Mouse (Mus musculus) MEL (cell line): ENCODE data around the gene Kcnmb4. TPM values are rescaled to one million over a fixed set of nuclear protein-coding genes. Genes with fewer than 3 reads are reported as not detected.

Experiments
- DNase-seq: peaks from one replicate; pipeline ENCODE4 v3.0.0; 2011; ENCODE audit warnings: low read depth, low spot score
- H3K27ac ChIP-seq: 2 replicates; pipeline ENCODE4 v1.5.1; 2012; ENCODE audit warnings: low read depth, mild to moderate bottlenecking, control low read depth, low read length, moderate library complexity; ENCODE audit not compliant: control insufficient read depth
- H3K27me3 ChIP-seq, 2 experiments: fragments of 150-350 bp in 1 of 2; sonication (generic) in 1 of 2; 2 replicates each; pipeline ENCODE4 v1.6.1; 2012; ENCODE audit warnings: low read length in 2 of 2, mild to moderate bottlenecking in 2 of 2, improper control_type of control experiment in 1 of 2, moderate library complexity in 1 of 2; ENCODE audit not compliant: insufficient read depth in 2 of 2, control insufficient read depth in 1 of 2
- H3K36me3 ChIP-seq, 2 experiments: 2 replicates each; pipeline ENCODE4 v1.6.1; 2012 to 2014; ENCODE audit warnings: low read length in 2 of 2, improper control_type of control experiment in 1 of 2, inconsistent platforms in 1 of 2, mild to moderate bottlenecking in 1 of 2; ENCODE audit not compliant: insufficient read depth in 2 of 2, control insufficient read depth in 1 of 2
- H3K4me1 ChIP-seq, 2 experiments: fragments of 150-350 bp in 1 of 2; sonication (generic) in 1 of 2; 2 replicates each; pipeline ENCODE4 v1.6.1; 2012; ENCODE audit warnings: low read length in 2 of 2, improper control_type of control experiment in 1 of 2, mild to moderate bottlenecking in 1 of 2; ENCODE audit not compliant: insufficient read depth in 2 of 2, control insufficient read depth in 1 of 2
- H3K4me3 ChIP-seq, 2 experiments: fragments of 150-350 bp in 1 of 2; sonication (generic) in 1 of 2; 2 replicates each; pipeline ENCODE4 v1.5.1; 2012; ENCODE audit warnings: low read depth in 2 of 2, low read length in 2 of 2, mild to moderate bottlenecking in 2 of 2, moderate library complexity in 2 of 2, control low read depth in 1 of 2, improper control_type of control experiment in 1 of 2; ENCODE audit not compliant: control insufficient read depth in 1 of 2, insufficient read depth in 1 of 2
- H3K79me2 ChIP-seq: 2 replicates; pipeline ENCODE4 v1.6.1; 2012; ENCODE audit warnings: mild to moderate bottlenecking, low read length, moderate library complexity; ENCODE audit not compliant: control insufficient read depth, poor library complexity, insufficient read depth
- H3K9ac ChIP-seq: 2 replicates; pipeline ENCODE4 v1.6.1; 2012; ENCODE audit warnings: low read depth, mild to moderate bottlenecking, control low read depth, low read length, moderate library complexity; ENCODE audit not compliant: control insufficient read depth, poor library complexity, severe bottlenecking
- H3K9me3 ChIP-seq: fragments of 150-350 bp; sonication (generic); replicated peaks from 2 replicates; pipeline ENCODE4 v1.6.1; 2012; ENCODE audit warnings: mild to moderate bottlenecking, low read length, improper control_type of control experiment, moderate library complexity; ENCODE audit not compliant: insufficient read depth
- BHLHE40 ChIP-seq: IDR thresholded peaks from 2 replicates; pipeline ENCODE4 v1.6.1; 2012; ENCODE audit warnings: low read depth, mild to moderate bottlenecking, inconsistent platforms, low read length, improper control_type of control experiment, borderline replicate concordance
- CHD1 ChIP-seq: IDR thresholded peaks from 2 replicates; pipeline ENCODE4 v1.6.1; 2012; ENCODE audit warnings: low read depth, mild to moderate bottlenecking, inconsistent platforms, low read length, improper control_type of control experiment
- E2F4 ChIP-seq: IDR thresholded peaks from 2 replicates; pipeline ENCODE4 v1.6.1; 2011; ENCODE audit warnings: low read depth, low read length, improper control_type of control experiment, borderline replicate concordance
- ELF1 ChIP-seq: IDR thresholded peaks from 2 replicates; pipeline ENCODE4 v1.6.1; 2014; ENCODE audit warnings: low read depth, mild to moderate bottlenecking, inconsistent platforms, low read length, improper control_type of control experiment, moderate library complexity
- GABPA ChIP-seq: IDR thresholded peaks from 2 replicates; pipeline ENCODE4 v1.6.1; 2012; ENCODE audit warnings: low read depth, mild to moderate bottlenecking, inconsistent platforms, low read length, improper control_type of control experiment, moderate library complexity
- GATA1 ChIP-seq: IDR thresholded peaks from 2 replicates; pipeline ENCODE4 v1.6.1; 2011; ENCODE audit warnings: low read depth, low read length, improper control_type of control experiment
- HCFC1 ChIP-seq: IDR thresholded peaks from 2 replicates; pipeline ENCODE4 v1.6.1; 2012; ENCODE audit warnings: low read depth, mild to moderate bottlenecking, inconsistent platforms, low read length, improper control_type of control experiment, moderate library complexity
- KAT2A ChIP-seq: conservative IDR thresholded peaks from 2 replicates; pipeline ENCODE4 v1.6.1; 2012; ENCODE audit warnings: low read depth, low read length, improper control_type of control experiment, inconsistent platforms
- MAFK ChIP-seq: IDR thresholded peaks from 2 replicates; pipeline ENCODE4 v1.6.1; 2011; ENCODE audit warnings: low read depth, mild to moderate bottlenecking, low read length, improper control_type of control experiment, borderline replicate concordance
- MAX ChIP-seq: IDR thresholded peaks from 2 replicates; pipeline ENCODE4 v1.6.1; 2011; ENCODE audit warnings: low read length, improper control_type of control experiment
- MEF2A ChIP-seq: IDR thresholded peaks from 2 replicates; pipeline ENCODE4 v1.6.1; 2014; ENCODE audit warnings: low read depth, mild to moderate bottlenecking, inconsistent platforms, low read length, improper control_type of control experiment; ENCODE audit not compliant: poor library complexity, insufficient replicate concordance, severe bottlenecking; ENCODE audit errors: extremely low read depth
- MXI1 ChIP-seq: IDR thresholded peaks from 2 replicates; pipeline ENCODE4 v1.6.1; 2011; ENCODE audit warnings: mild to moderate bottlenecking, low read depth, low read length, improper control_type of control experiment
- MYB ChIP-seq: IDR thresholded peaks from 2 replicates; pipeline ENCODE4 v1.6.1; 2011; ENCODE audit warnings: mild to moderate bottlenecking, low read depth, low read length, improper control_type of control experiment
- MYC ChIP-seq: IDR thresholded peaks from 2 replicates; pipeline ENCODE4 v1.6.1; 2011; ENCODE audit warnings: low read depth, mild to moderate bottlenecking, low read length, improper control_type of control experiment, moderate library complexity
- NELFE ChIP-seq: IDR thresholded peaks from 2 replicates; pipeline ENCODE4 v1.6.1; 2011; ENCODE audit warnings: low read depth, low read length, improper control_type of control experiment
- NRF1 ChIP-seq: IDR thresholded peaks from 2 replicates; pipeline ENCODE4 v1.6.1; 2014; ENCODE audit warnings: low read depth, mild to moderate bottlenecking, inconsistent platforms, low read length, improper control_type of control experiment, moderate library complexity; ENCODE audit not compliant: poor library complexity, insufficient read depth, severe bottlenecking
- POLR2AphosphoS2 ChIP-seq: IDR thresholded peaks from 2 replicates; pipeline ENCODE4 v1.6.1; 2011; ENCODE audit warnings: low read length, improper control_type of control experiment
- SMC3 ChIP-seq: IDR thresholded peaks from 2 replicates; pipeline ENCODE4 v1.6.1; 2011; ENCODE audit warnings: low read depth, low read length, improper control_type of control experiment
- UBTF ChIP-seq: IDR thresholded peaks from 2 replicates; pipeline ENCODE4 v1.6.1; 2012; ENCODE audit warnings: low read depth, mild to moderate bottlenecking, inconsistent platforms, low read length, improper control_type of control experiment, moderate library complexity, borderline replicate concordance; ENCODE audit not compliant: insufficient read depth
- USF2 ChIP-seq, 2 experiments: IDR thresholded peaks; 2 replicates each; pipeline ENCODE4 v1.6.1; 2011 to 2012; ENCODE audit warnings: improper control_type of control experiment in 2 of 2, low read length in 2 of 2, borderline replicate concordance in 1 of 2, inconsistent platforms in 1 of 2, low read depth in 1 of 2, mild to moderate bottlenecking in 1 of 2; ENCODE audit not compliant: insufficient read depth in 1 of 2
- ZMIZ1 ChIP-seq: IDR thresholded peaks from 2 replicates; pipeline ENCODE4 v1.6.1; 2012; ENCODE audit warnings: low read depth, mild to moderate bottlenecking, inconsistent platforms, low read length, improper control_type of control experiment, moderate library complexity
- polyA plus RNA-seq, 2 experiments: library from polyadenylated mRNA; stranded (reverse) in 1 of 2; unstranded in 1 of 2; fragments of >175 nt in 1 of 2; fragments of >200 nt in 1 of 2; gene quantifications; 2 replicates each; pipeline versions ENCODE4 v1.2.1 to v1.2.4; 2012; ENCODE audit warnings: low replicate concordance in 2 of 2, low read depth in 1 of 2; ENCODE audit not compliant: insufficient read length in 2 of 2, insufficient read depth in 1 of 2, missing spikeins in 1 of 2
- total RNA-seq: library from RNA; depleted of rRNA; stranded (reverse); fragments of 300-350 nt; gene quantifications from 2 replicates; pipeline ENCODE4 v1.2.3, GENCODE M21; 2012

The Kcnmb4 gene
- total and polyA plus RNA-seq, 3 experiments = not detected

DNA sequence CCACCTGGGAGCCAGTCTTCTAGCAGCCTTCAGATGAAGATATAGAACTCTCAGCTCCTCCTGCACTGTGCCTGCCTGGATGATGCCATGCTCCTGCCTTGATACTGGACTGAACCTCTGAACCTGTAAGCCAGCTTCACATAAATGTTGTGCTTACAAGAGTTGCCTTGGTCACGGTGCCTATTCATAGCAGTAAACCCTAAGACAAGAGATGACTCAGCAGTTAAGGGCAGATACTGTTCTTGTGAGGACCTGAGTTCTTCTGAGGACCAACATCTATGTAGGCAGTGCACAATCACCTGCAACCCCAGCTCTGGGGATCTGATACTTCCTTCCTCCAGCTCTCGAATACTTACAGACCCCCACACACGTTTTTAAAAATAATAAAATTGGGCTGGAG is 2.9 kb upstream of the Kcnmb4 start:
- Histone ChIP-seq H3K27me3 (no peaks in the 10 kb centered on the region), H3K27ac (no peak overlapping the region), H3K4me3 (no peak overlapping the region), H3K36me3 (peaks cover 0 to 6% of the 10 kb centered on the region in 2 experiments; a peak in 1 of 4 replicates), H3K79me2 (no peaks in the 10 kb centered on the region), H3K4me1 (peaks cover 0 to 5% of the 10 kb centered on the region in 2 experiments; a peak in 3 of 4 replicates), H3K9me3 (no peaks in the 10 kb centered on the region), H3K9ac (no peak overlapping the region)
- no peak for TF ChIP-seq MEF2A
- TF ChIP-seq HCFC1 = no peak
- no peak for TF ChIP-seq MYB
- TF ChIP-seq NRF1 = no peak
- TF ChIP-seq CHD1 = no peak
- TF ChIP-seq ZMIZ1 = no peak
- TF ChIP-seq NELFE = no peak
- no peak for TF ChIP-seq MAX
- DNase-seq = no peak

DNA sequence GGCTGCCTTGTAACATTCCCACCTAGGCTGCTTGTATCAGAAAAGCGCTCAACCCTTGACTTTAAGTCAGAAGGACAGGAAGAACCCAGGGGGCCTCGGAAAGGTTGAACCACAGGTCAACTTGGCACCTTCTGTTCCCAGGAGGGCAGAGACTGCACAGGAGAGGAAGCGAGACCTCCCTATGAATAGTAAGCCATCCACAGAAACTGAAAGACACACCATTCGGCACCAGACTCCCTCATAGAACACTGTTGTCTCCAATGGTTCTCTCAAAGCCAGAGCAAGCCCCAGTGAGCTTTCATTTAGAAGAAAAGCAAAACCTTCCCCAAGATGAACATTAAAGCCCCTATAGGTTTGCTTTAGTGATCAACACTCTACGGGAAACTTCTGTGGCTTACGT is 2.0 kb upstream of the Kcnmb4 start:
- H3K36me3 ChIP-seq = no peaks in the 10 kb centered on the region
- no peak for DNase-seq
- H3K9ac ChIP-seq = no peak overlapping the region
- no peaks in the 10 kb centered on the region; a peak in 1 of 4 replicates for H3K4me1 ChIP-seq
- no peak overlapping the region for H3K4me3 ChIP-seq
- H3K27me3 ChIP-seq = no peaks in the 10 kb centered on the region
- H3K9me3 ChIP-seq = no peaks in the 10 kb centered on the region
- no peaks in the 10 kb centered on the region for H3K79me2 ChIP-seq
- no peak for TF ChIP-seq MAX
- TF ChIP-seq SMC3 = no peak
- no peak for TF ChIP-seq POLR2AphosphoS2
- TF ChIP-seq HCFC1 = no peak
- no peak for TF ChIP-seq USF2 (IDR thresholded peaks at IDR 0.05; ENCODE audit: borderline replicate concordance in 1 of 2, insufficient read depth in 1 of 2, low read depth in 1 of 2, low read length in 2 of 2)
- H3K27ac ChIP-seq = no peak overlapping the region

DNA sequence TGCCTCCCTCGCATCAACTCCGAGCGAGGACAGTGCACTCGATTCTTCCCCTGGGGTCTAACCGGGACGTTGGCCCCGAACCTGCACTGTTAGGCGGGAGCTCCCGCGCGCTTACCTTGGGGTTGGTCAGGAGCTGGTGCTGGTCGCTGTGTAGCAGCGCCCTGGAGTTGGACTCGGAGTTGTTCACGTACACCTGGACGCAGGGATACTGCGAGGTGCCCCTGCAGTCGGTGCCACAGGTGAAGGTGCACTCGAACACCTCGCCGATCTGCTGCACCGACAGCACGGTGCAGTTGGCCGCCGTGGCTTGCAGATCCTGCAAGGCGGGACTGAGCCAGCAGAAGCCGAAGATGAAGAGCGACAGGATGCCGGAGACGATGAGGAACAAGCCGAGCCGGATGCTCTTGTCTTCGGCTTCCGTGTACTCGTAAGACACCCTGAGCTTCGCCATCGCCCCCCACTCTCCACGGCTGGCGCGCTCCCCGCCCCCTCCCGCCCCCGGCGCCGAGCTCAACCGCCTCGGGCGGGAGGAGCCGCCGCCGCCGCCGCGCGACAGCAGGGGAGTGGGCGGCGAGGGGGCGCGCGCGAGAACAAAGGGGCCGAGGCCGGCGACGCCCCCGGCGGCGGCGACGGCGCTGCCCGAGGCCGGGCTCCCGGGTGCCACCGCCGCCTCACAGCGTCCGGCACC is 463 bp downstream of the Kcnmb4 start:
- Histone ChIP-seq H3K27me3 (no peaks in the 10 kb centered on the region), H3K4me1 (no peaks in the 10 kb centered on the region), H3K4me3 (no peak overlapping the region), H3K27ac (no peak overlapping the region), H3K79me2 (no peaks in the 10 kb centered on the region), H3K9ac (no peak overlapping the region), H3K36me3 (no peaks in the 10 kb centered on the region), H3K9me3 (no peaks in the 10 kb centered on the region)
- no peak for DNase-seq
- TF ChIP-seq BHLHE40 = no peak
- TF ChIP-seq ELF1 = no peak
- TF ChIP-seq GABPA = no peak
- no peak for TF ChIP-seq NRF1
- no peak for TF ChIP-seq UBTF
- no peak for TF ChIP-seq CHD1
- TF ChIP-seq ZMIZ1 = no peak
- TF ChIP-seq MYC = no peak
- TF ChIP-seq GATA1 = no peak
- TF ChIP-seq MEF2A = no peak
- TF ChIP-seq MAFK = no peak
- TF ChIP-seq KAT2A = no peak
- no peak for TF ChIP-seq HCFC1
- no peak for TF ChIP-seq MXI1
- TF ChIP-seq E2F4 = no peak
- no peak for TF ChIP-seq MAX
